Mouse (Mus musculus) stomach, postnatal 0 days (tissue): Measurements from ENCODE around the gene Cd160.

Source experiments
- CTCF ChIP-seq: IDR thresholded peaks from 2 replicates; pipeline ENCODE4 v1.5.1; 2016; ENCODE audit warnings: antibody characterized with exemption, low read depth, mild to moderate bottlenecking, moderate library complexity
- EP300 ChIP-seq: optimal IDR thresholded peaks from 2 replicates; pipeline ENCODE3; 2016; ENCODE audit warnings: antibody characterized with exemption

DNA sequence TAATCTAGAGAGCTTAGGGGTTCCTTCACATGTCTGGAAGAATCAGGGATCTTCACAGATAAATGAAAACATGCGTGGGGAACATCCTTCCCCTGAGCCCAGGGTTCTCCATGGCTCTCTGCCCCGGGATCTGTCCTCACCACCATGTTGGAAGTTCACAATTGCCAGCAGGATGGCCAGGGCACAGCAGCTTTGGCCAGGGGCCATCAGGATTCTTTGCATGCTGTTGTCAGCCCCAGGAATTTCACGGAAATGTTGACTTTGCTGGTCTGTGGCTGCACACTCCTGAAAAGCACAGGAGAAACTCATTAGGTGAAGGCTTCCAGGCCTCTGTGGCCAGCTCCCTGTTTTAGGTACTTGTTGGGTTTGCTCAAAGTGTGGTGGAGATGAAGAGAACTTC lies 20.5 kb downstream of the Cd160 start:
- TF ChIP-seq EP300 (no peak), CTCF (no peak)
